Mouse (Mus musculus) forebrain, embryonic 16.5 days (tissue): Measurements from ENCODE around the gene Pmm2. TPM values are rescaled to one million over a fixed set of nuclear protein-coding genes. Genes with fewer than 3 reads are reported as not detected.

Source experiments
- ATAC-seq: fragments of 200-750 bp; cut with Nextera tagmentation; 2 replicates; pipeline ENCODE4 v1.8.0; 2017; ENCODE audit warnings: mild to moderate bottlenecking, moderate library complexity
- H3K27ac ChIP-seq: fragments of 300-500 bp; sonication (generic); 2 replicates; pipeline ENCODE4 v1.5.1; 2014; ENCODE audit warnings: low read length, control low read depth
- H3K27me3 ChIP-seq: fragments of 300-500 bp; sonication (generic); replicated peaks from 2 replicates; pipeline ENCODE4 v1.6.1; 2014; ENCODE audit warnings: low read length; ENCODE audit not compliant: control insufficient read depth, insufficient read depth
- H3K36me3 ChIP-seq: fragments of 300-500 bp; sonication (generic); 2 replicates; pipeline ENCODE4 v1.6.1; 2014; ENCODE audit not compliant: control insufficient read depth, insufficient read depth
- H3K4me1 ChIP-seq: fragments of 300-500 bp; sonication (generic); replicated peaks from 2 replicates; pipeline ENCODE4 v1.6.1; 2014; ENCODE audit warnings: low read length; ENCODE audit not compliant: control insufficient read depth, insufficient read depth
- H3K4me2 ChIP-seq: fragments of 300-500 bp; sonication (generic); 2 replicates; pipeline ENCODE4 v1.6.1; 2014; ENCODE audit warnings: mild to moderate bottlenecking, low read length, control low read depth
- H3K4me3 ChIP-seq: fragments of 300-500 bp; sonication (generic); replicated peaks from 2 replicates; pipeline ENCODE4 v1.5.1; 2014; ENCODE audit warnings: mild to moderate bottlenecking, low read length, control low read depth
- H3K9ac ChIP-seq: fragments of 300-500 bp; sonication (generic); replicated peaks from 2 replicates; pipeline ENCODE4 v1.6.1; 2014; ENCODE audit warnings: low read depth, low read length, control low read depth
- H3K9me3 ChIP-seq: fragments of 300-500 bp; sonication (generic); 2 replicates; pipeline ENCODE4 v1.6.1; 2016; ENCODE audit warnings: low read length; ENCODE audit not compliant: control insufficient read depth
- WGBS: fragments of 180-500 bp; shearing (Covaris S2); extraction: QIAGEN DNeasy Blood & Tissue Kit; methylation state at CpG from one replicate; pipeline ENCODE4 v1.1.7; 2014; 5-methylcytosine and 5-hydroxymethylcytosine counted together
- polyA plus RNA-seq: library from polyadenylated mRNA; unstranded; fragments of >200 nt; fragmentation: Nextera tagmentation; extraction: Ambion mirVana; gene quantifications from 2 replicates; pipeline ENCODE4 v1.2.1, GENCODE M21; 2015

Pmm2 gene
- polyA plus RNA-seq, 1 experiment from 2014 or later = 53.4 TPM

GRCm38 (mm10) chr16:8666452-8666851 is 29.0 kb downstream of the Pmm2 start:
- 77% methylated on average over 2 of the region's 2 CpGs for whole genome bisulfite sequencing
- H3K4me1 ChIP-seq = peaks cover 46% of the 10 kb centered on the region
- peaks cover 2% of the 10 kb centered on the region; the same call in 1 of the 2 replicates for H3K36me3 ChIP-seq
- no peak overlapping the region for H3K4me3 ChIP-seq
- no peak for ATAC-seq
- no peak overlapping the region for H3K27ac ChIP-seq
- H3K9ac ChIP-seq = no peak overlapping the region
- no peaks in the 10 kb centered on the region for H3K27me3 ChIP-seq
- no peaks in the 10 kb centered on the region for H3K9me3 ChIP-seq
- no peak overlapping the region for H3K4me2 ChIP-seq

- Histone ChIP-seq H3K4me1 (peaks cover 46% of the 10 kb centered on the region), H3K4me3 (no peak overlapping the region), H3K36me3 (no peaks in the 10 kb centered on the region), H3K4me2 (no peak overlapping the region), H3K9ac (no peak overlapping the region), H3K9me3 (no peaks in the 10 kb centered on the region), H3K27me3 (no peaks in the 10 kb centered on the region), H3K27ac (no peak overlapping the region)
- no peak for ATAC-seq
- 87% methylated on average over 7 of the region's 7 CpGs for WGBS
These were observed 29.8 kb downstream of the Pmm2 start for GRCm38 (mm10) chr16:8667261-8667660.

- Histone ChIP-seq H3K4me1 (peaks cover 46% of the 10 kb centered on the region), H3K4me3 (no peak overlapping the region), H3K4me2 (no peak overlapping the region), H3K9me3 (no peaks in the 10 kb centered on the region), H3K9ac (no peak overlapping the region), H3K27ac (no peak overlapping the region), H3K36me3 (no peaks in the 10 kb centered on the region), H3K27me3 (no peaks in the 10 kb centered on the region)
- WGBS = 62% methylated on average over 4 of the region's 4 CpGs
- no peak for ATAC-seq
These were observed 30.3 kb downstream of the Pmm2 start for GRCm38 (mm10) chr16:8667814-8668213.

- 64% methylated on average over 2 of the region's 2 CpGs for WGBS
- Histone ChIP-seq H3K4me1 (peaks cover 46% of the 10 kb centered on the region), H3K27ac (no peak overlapping the region), H3K4me3 (no peak overlapping the region), H3K9me3 (no peaks in the 10 kb centered on the region), H3K36me3 (no peaks in the 10 kb centered on the region), H3K4me2 (no peak overlapping the region; the same call in 1 of the 2 replicates), H3K27me3 (no peaks in the 10 kb centered on the region), H3K9ac (no peak overlapping the region)
- no peak for ATAC-seq
These were observed 30.9 kb downstream of the Pmm2 start for GRCm38 (mm10) chr16:8668386-8668785.

DNA sequence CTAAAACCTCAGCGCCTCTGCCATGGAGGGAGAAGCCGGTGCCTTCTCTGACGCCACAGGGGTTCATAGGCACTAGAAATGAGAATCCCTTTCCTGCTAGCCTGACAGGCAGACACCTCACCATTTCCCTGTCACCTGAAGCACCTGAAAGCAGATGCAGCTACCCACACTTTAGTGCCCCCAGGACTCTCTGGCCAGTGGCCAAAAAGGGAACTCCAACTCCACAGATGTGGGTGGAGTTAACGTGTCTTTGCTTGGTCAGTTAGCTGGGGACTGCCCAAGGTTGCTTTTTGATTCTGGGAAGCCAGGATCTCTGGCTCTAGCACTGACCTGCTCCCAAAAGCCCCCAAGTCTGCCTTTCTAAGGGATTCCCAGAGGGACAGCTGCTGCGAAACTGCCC is 32.0 kb downstream of the Pmm2 start:
- peak overlapping the region; percentile 56 for H3K4me2 ChIP-seq
- no peaks in the 10 kb centered on the region for H3K27me3 ChIP-seq
- no peaks in the 10 kb centered on the region for H3K36me3 ChIP-seq
- no peak overlapping the region for H3K27ac ChIP-seq
- H3K9me3 ChIP-seq = no peaks in the 10 kb centered on the region
- H3K4me1 ChIP-seq = peaks cover 46% of the 10 kb centered on the region
- WGBS = 54% methylated on average over 5 of the region's 5 CpGs
- peak overlapping the region; percentile 85 for H3K4me3 ChIP-seq
- ATAC-seq = no peak
- H3K9ac ChIP-seq = peak overlapping the region; percentile 67

GRCm38 (mm10) chr16:8670041-8671035 is 32.9 kb downstream of the Pmm2 start:
- peaks cover 46% of the 10 kb centered on the region for H3K4me1 ChIP-seq
- H3K4me3 ChIP-seq = peak overlapping the region; percentile 85
- no peaks in the 10 kb centered on the region for H3K9me3 ChIP-seq
- peak overlapping the region; percentile 56 for H3K4me2 ChIP-seq
- H3K36me3 ChIP-seq = no peaks in the 10 kb centered on the region
- 8% methylated on average over 11 of the region's 15 CpGs for WGBS
- no peaks in the 10 kb centered on the region for H3K27me3 ChIP-seq
- H3K9ac ChIP-seq = peak overlapping the region; percentile 67
- peak; percentile 39 for ATAC-seq
- H3K27ac ChIP-seq = peak overlapping the region; percentile 58

- Histone ChIP-seq H3K27ac (peak within 1 kb of the TSS; percentile 79), H3K36me3 (no peaks in the 10 kb centered on the region)
These were observed 34.3 kb downstream of the Pmm2 start, which contains the start of gene Carhsp1 for GRCm38 (mm10) chr16:8671551-8672349. Carhsp1 (minus strand) TSS chr16:8672155.

GRCm38 (mm10) chr16:8672350-8672687 is 34.8 kb downstream of the Pmm2 start:
- no peak for ATAC-seq
- Histone ChIP-seq H3K27me3 (no peaks in the 10 kb centered on the region), H3K4me2 (peak overlapping the region; percentile 56), H3K27ac (peak overlapping the region; percentile 54), H3K9ac (peak overlapping the region; percentile 67), H3K4me3 (peak overlapping the region; percentile 85), H3K4me1 (peaks cover 35% of the 10 kb centered on the region), H3K36me3 (no peaks in the 10 kb centered on the region), H3K9me3 (no peaks in the 10 kb centered on the region)
- WGBS = under 1% methylated on average over 18 of the region's 18 CpGs

More at GRCm38 (mm10) chr16:8671551-8672349, 34.3 kb downstream of the Pmm2 start, which contains the start of gene Carhsp1:
- WGBS = under 1% methylated on average over 67 of the region's 67 CpGs
- Histone ChIP-seq H3K4me1 (peaks cover 40% of the 10 kb centered on the region), H3K4me2 (peak within 1 kb of the TSS; percentile 56), H3K9ac (peak within 1 kb of the TSS; percentile 67), H3K27me3 (no peaks in the 10 kb centered on the region), H3K9me3 (no peaks in the 10 kb centered on the region), H3K4me3 (peak within 1 kb of the TSS; percentile 85)
- peak; percentile 91 for ATAC-seq

GRCm38 (mm10) chr16:8672811-8673210 is 35.3 kb downstream of the Pmm2 start:
- ATAC-seq = no peak
- Histone ChIP-seq H3K27me3 (no peaks in the 10 kb centered on the region), H3K9ac (no peak overlapping the region), H3K4me1 (peaks cover 30% of the 10 kb centered on the region), H3K4me3 (no peak overlapping the region; the same call in 1 of the 2 replicates), H3K27ac (no peak overlapping the region), H3K4me2 (peak overlapping the region; percentile 56), H3K9me3 (no peaks in the 10 kb centered on the region), H3K36me3 (no peaks in the 10 kb centered on the region)
